ENCODE assay signal across 24 mouse cellular contexts in the genomic region with DNA sequence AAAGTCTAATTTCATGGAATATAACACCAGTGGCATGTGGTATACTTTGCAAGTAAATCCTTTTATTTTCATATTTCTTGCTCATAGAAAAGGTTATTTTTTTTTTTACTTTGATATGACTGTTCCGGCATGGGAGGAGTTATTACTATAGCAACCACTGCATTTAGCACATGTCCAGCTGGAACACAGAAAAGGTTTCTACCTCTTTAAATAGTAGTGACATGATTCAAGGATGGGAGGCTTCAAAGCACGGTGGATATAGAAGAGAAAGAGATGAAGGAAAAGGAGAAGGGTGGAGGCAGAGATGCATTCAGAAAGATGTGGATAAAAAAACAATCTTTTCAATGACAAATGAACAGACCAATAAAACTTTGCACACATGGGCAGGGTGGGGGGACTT. TPM values are rescaled to one million over a fixed set of nuclear protein-coding genes. Genes with fewer than 3 reads are reported as not detected.
"Had no signal": no experiment of that assay in that cellular context is flagged by ENCODE, and none has a peak within 500 bp of the region (broad histone marks: within the 10 kb centered on the region; RNA-seq: fewer than 3 reads in every experiment).

No protein-coding gene starts in this region.

- ATAC-seq: intestine, embryonic 15.5 days; lung, postnatal 0 days had no signal

- H3K9ac ChIP-seq: intestine, embryonic 15.5 days; limb, embryonic 12.5 days; limb, embryonic 15.5 days; liver, embryonic 14.5 days; liver, postnatal 0 days; lung, embryonic 14.5 days; stomach, embryonic 15.5 days had no signal

- H3K4me1 ChIP-seq: intestine, embryonic 15.5 days; megakaryocyte, embryonic 14.5 days; stomach, embryonic 15.5 days had no signal

- H3K27ac ChIP-seq: intestine, embryonic 15.5 days; limb, embryonic 12.5 days; limb, embryonic 15.5 days; liver, embryonic 14.5 days; stomach, embryonic 15.5 days had no signal

- H3K4me2 ChIP-seq: intestine, embryonic 15.5 days; limb, embryonic 12.5 days; limb, embryonic 15.5 days; liver, embryonic 11.5 days; lung, embryonic 14.5 days; midbrain, embryonic 11.5 days; stomach, embryonic 15.5 days had no signal

- DNase-seq: kidney, adult 18-20 months; kidney, adult 9 months; kidney, postnatal 14 days; kidney, postnatal 4 days; layer of hippocampus, adult 9-11 months; layer of hippocampus, postnatal 36 days; liver, postnatal 0 days; lung, embryonic 14.5 days; midbrain, embryonic 14.5 days; right cerebral cortex, postnatal 25 days; spleen, adult 18-20 months; thymus, adult 18-20 months; thymus, postnatal 36 days had no signal

- H3K4me3 ChIP-seq: intestine, embryonic 15.5 days; limb, embryonic 12.5 days; limb, embryonic 15.5 days; megakaryocyte, embryonic 14.5 days; stomach, embryonic 15.5 days had no signal

- H3K27me3 ChIP-seq: intestine, embryonic 15.5 days; limb, embryonic 12.5 days; limb, embryonic 15.5 days; megakaryocyte, embryonic 14.5 days; stomach, embryonic 15.5 days had no signal

- H3K9me3 ChIP-seq: intestine, embryonic 15.5 days; limb, embryonic 12.5 days; limb, embryonic 15.5 days; megakaryocyte, embryonic 14.5 days; stomach, embryonic 15.5 days had no signal

- H3K36me3 ChIP-seq: intestine, embryonic 15.5 days; limb, embryonic 12.5 days; limb, embryonic 15.5 days; stomach, embryonic 15.5 days had no signal

RNA-seq across cellular contexts. Expression of a gene that starts 38.0 kb away (rescaled TPM):
- total RNA-seq: layer of hippocampus, adult 18-20 months had no signal
- polyA plus RNA-seq: liver, embryonic 11.5 days; midbrain, embryonic 11.5 days; midbrain, embryonic 14.5 days; neural tube, embryonic 14.5 days had no signal
